Mouse (Mus musculus): ENCODE results near the gene Cflar.
"Not testable (repeated sequence)": the region's sequence is repeated elsewhere in the genome, so short reads cannot be mapped to it uniquely, and the experiment has no call there.

Gene Cflar

GRCm38 (mm10) chr1:58775361-58775760 lies 64.1 kb downstream of the Cflar start:
- DNase-seq (ENCODE audit: extremely low spot score), result no peak

GRCm38 (mm10) chr1:58777583-58777982 lies 66.3 kb downstream of the Cflar start:
- no peak for DNase-seq (ENCODE audit: extremely low spot score)

DNA sequence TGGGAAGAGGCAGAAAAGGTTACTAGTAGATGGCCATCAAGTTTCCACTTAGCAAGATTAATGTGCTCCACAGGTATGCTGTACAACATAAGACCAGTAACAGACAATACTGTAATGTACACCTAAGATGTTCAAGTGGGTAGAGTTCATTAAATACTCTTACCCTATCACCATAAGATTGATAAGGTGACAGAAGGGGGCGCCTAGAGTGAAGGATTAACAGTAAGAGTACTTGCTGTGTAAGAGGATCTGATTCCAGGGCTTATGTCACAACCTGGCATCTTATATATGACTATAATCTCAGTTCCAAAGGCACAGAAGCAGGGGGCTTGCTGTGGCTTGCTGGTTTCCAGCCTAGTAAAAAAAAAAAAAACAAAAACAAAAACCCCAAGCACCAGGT lies 66.9 kb downstream of the Cflar start:
- DNase-seq (ENCODE audit: extremely low spot score), result no peak

DNA sequence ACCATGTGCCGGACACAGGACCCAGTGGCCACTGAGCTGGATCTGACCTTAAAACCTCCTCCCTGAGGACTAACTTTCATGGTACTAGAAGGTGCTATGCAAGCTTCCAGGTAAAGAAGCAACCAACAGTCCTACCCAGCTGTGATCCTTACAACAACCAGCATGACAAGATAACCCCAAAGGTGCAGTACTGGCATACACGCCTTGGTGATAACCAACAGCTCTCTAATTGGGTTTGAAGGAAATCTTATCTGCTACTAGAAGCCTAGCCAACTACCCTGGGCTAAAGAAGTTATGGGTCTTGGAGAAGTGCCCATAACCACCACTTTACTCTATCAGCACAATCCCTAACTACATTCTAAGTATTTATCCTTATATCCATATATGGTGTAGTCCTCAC lies 75.0 kb downstream of the Cflar start:
- DNase-seq (ENCODE audit: extremely low spot score), result no peak

- no peak for DNase-seq (ENCODE audit: extremely low spot score)
Observed at GRCm38 (mm10) chr1:58788410-58788809, 77.1 kb downstream of the Cflar start.

- DNase-seq (ENCODE audit: extremely low spot score), result no peak
Observed at GRCm38 (mm10) chr1:58794705-58795104, 83.4 kb downstream of the Cflar start.

DNA sequence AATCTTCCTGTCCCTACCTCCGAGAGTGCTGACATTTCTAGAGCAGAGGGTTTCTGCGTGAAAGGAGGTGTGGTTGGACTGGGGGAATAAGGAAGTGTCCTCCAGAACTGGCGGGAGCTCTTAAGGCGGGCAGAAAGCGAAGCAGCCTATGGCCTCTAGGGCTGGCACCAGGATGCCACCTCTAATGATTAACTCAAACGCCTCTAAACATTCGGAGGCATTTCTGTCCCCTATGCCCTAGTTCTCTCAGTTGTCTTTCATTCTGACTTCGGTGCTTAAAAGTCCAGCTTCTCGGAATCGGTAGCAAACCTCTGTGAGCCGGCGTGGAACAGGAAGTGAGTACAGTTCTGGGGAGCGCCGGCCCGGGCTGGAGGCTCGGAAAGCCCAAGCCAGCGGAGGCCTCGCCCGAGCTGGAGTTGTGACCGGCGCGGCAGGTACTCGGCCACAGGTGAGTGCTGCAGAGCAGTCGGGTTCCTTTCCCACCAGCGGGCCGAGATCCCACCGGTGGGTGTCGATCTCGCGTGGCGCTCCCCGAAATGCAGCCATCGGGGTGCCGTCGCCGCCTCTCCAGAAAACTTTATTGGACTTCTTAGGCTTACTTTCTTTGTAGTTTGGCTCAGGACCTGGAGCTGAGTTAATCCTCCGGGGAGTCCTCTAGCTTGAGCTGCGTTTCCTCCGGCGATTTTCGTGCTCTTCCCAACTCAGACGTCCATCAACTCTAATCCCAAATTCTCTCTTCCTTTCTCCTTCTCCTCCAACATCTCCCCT lies 84.2 kb downstream of the Cflar start, which contains the start of gene Casp8:
Gene Casp8 (plus strand): TSS at position 84 of the 768 bp plus-strand sequence.
- DNase-seq (ENCODE audit: extremely low spot score), result peak; percentile 63

GRCm38 (mm10) chr1:58796059-58796363 lies 84.7 kb downstream of the Cflar start:
- no peak for DNase-seq (ENCODE audit: extremely low spot score)

GRCm38 (mm10) chr1:58796853-58797252 lies 85.5 kb downstream of the Cflar start:
- DNase-seq (ENCODE audit: extremely low spot score), result no peak

DNA sequence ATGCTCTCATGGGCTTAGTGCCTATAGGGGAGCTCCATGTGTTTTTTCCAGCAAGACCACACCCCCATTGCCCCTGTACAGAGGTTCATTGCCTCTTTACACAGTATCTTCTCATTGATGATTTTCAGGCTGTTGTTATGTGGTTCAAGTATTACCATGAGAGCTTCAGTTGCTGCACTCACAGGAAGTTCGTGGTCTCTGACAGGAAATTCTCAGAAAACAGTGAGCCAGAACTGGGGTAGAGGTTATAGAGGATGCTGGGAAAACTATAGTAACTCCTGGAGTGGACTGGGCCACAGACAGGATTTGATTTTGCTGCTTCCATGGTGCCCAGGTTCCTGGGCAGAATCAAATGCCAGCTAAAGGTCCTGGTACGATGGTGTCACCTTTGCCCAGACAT lies 86.1 kb downstream of the Cflar start:
- DNase-seq (ENCODE audit: extremely low spot score), result no peak

DNA sequence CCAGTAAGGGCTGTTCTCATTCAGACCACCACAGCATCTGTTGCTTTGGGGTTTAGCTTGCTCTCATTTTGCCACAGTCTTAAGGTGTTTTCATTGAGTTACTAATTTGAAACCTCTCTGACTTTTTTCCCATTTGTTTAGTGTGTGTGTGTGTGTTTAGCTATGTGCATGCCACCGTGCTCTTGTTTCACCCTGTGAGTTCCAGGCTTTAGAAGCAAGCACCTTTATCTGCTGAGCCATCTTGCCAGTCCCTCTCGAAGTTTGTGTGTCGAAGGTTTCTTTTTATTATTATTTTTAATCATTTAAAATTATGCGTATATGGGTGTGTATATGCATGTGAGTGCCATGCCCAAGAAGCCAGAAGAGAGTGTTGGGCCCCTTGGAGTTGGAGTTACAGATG lies 87.6 kb downstream of the Cflar start:
- DNase-seq (ENCODE audit: extremely low spot score), result no peak

- DNase-seq (ENCODE audit: extremely low spot score), result not testable (repeated sequence)
Observed at GRCm38 (mm10) chr1:58800644-58801043, 89.3 kb downstream of the Cflar start.

GRCm38 (mm10) chr1:58801558-58802285 lies 90.4 kb downstream of the Cflar start:
- DNase-seq (ENCODE audit: extremely low spot score), result no peak

- no peak for DNase-seq (ENCODE audit: extremely low spot score)
Observed at GRCm38 (mm10) chr1:58802322-58803273, 91.3 kb downstream of the Cflar start.

GRCm38 (mm10) chr1:58803531-58803930 lies 92.2 kb downstream of the Cflar start:
- DNase-seq (ENCODE audit: extremely low spot score), result no peak

DNA sequence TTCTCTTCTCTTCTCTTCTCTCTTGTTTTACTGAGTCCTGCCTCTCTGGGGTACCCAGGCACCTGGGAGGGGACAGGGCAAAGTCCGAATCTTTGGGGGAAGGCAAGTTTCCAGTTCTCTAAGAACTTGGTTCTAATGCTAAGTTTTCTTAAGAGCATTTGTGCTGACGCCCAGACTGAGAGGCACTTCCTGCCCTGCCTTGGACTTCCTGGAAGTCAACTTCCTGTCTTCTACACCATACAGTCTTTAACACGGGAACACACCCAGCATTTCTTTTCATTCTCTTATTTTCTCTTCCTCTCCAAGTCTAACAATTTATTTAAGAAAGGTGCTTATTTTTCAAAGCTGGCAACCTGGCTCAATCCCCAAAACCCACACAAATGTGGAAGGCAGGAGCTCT lies 95.3 kb downstream of the Cflar start:
- no peak for DNase-seq (ENCODE audit: extremely low spot score)

Data from embryo, embryonic 9.5 days (tissue).